11 mouse cellular contexts compared by ENCODE assay signal in genomic region chr11:97142159-97142608, GRCm38 (mm10). TPM values are rescaled to one million over a fixed set of nuclear protein-coding genes. Genes with fewer than 3 reads are reported as not detected.
DNase-seq lines count a peak whose midpoint lies in the region; ATAC-seq lines count a peak whose summit lies in the region.
"Had no signal": no experiment of that assay in that cellular context is flagged by ENCODE, and none has a peak within 500 bp of the region (broad histone marks: within the 10 kb centered on the region; RNA-seq: fewer than 3 reads in every experiment).

No protein-coding gene starts in this region.

- H3K4me2 ChIP-seq in liver, embryonic 13.5 days, result no peak overlapping the region
- H3K4me2 ChIP-seq: heart, embryonic 15.5 days had no signal

- WGBS in liver, embryonic 13.5 days (ENCODE audit: insufficient replicate concordance), result 34% methylated on average over 8 of the region's 8 CpGs

- ATAC-seq in liver, embryonic 13.5 days (ENCODE audit: low read depth), result no peak

- peaks cover 36% of the 10 kb centered on the region for H3K4me1 ChIP-seq in liver, embryonic 13.5 days (replicated peaks)

- no peak overlapping the region for H3K4me3 ChIP-seq in liver, embryonic 13.5 days (replicated peaks)
- H3K4me3 ChIP-seq: heart, embryonic 15.5 days; myocyte had no signal

- peak overlapping the region; percentile 50 for H3K27ac ChIP-seq in liver, embryonic 13.5 days
- H3K27ac ChIP-seq: heart, embryonic 15.5 days had no signal

- no peak overlapping the region for H3K9ac ChIP-seq in liver, embryonic 13.5 days
- H3K9ac ChIP-seq: heart, embryonic 15.5 days had no signal

- H3K9me3 ChIP-seq in liver, embryonic 13.5 days (replicated peaks), result no peaks in the 10 kb centered on the region
- H3K9me3 ChIP-seq: heart, embryonic 15.5 days had no signal

- H3K27me3 ChIP-seq in liver, embryonic 13.5 days, result peaks cover 40% of the 10 kb centered on the region

- DNase-seq in A20 (ENCODE audit: low read depth, low spot score), result peak; percentile 50
- DNase-seq in CD4-positive helper T cell, adult 2 months (ENCODE audit: low read depth, low spot score), result peak; percentile 67
- no peak for DNase-seq in liver, embryonic 13.5 days
- peak; percentile 55 for DNase-seq in naive thymus-derived CD4-positive, alpha-beta T cell, adult 2 months (ENCODE audit: low read depth)
- no peak for DNase-seq in layer of hippocampus, adult 8-10 months (ENCODE audit: low spot score in 2 of 2)
- DNase-seq in MN1 (ENCODE audit: low spot score), result no peak
- no peak for DNase-seq in layer of hippocampus, postnatal 10 days (ENCODE audit: low spot score in 2 of 2)
- DNase-seq: layer of hippocampus, postnatal 36 days; right cerebral cortex, postnatal 4 days had no signal

- H3K36me3 ChIP-seq in liver, embryonic 13.5 days, result peaks cover 11% of the 10 kb centered on the region; the same call in 1 of the 2 replicates

RNA-seq across cellular contexts. Expression of gene Tbkbp1, which starts 9.1 kb away (rescaled TPM):
- polyA plus RNA-seq in liver, embryonic 13.5 days (2015; fragmentation: Nextera tagmentation; extraction: Ambion mirVana), result 1.0 and 1.1 TPM in 2 replicates
- total RNA-seq in layer of hippocampus, adult 8-10 months (2022), result 10 to 100 TPM; 85.9 to 92.0 (median 89.4) TPM
- total RNA-seq in layer of hippocampus, postnatal 10 days (2021), result 10 to 100 TPM; 54.4 to 60.4 TPM

RNA-seq across cellular contexts. Expression of gene Tbx21, which starts 27.1 kb away (rescaled TPM):
- not detected in 2 replicates for polyA plus RNA-seq in liver, embryonic 13.5 days (2015; fragmentation: Nextera tagmentation; extraction: Ambion mirVana)
- under 1 TPM in 1 of 4 experiments, not detected in 3; 0.18 TPM for total RNA-seq in layer of hippocampus, adult 8-10 months (2022)
- total RNA-seq in layer of hippocampus, postnatal 10 days (2021), result under 1 TPM; 0.18 TPM
- polyA plus RNA-seq: myocyte had no signal

RNA-seq across cellular contexts. Expression of gene Kpnb1, which starts 45.5 kb away (rescaled TPM):
- polyA plus RNA-seq in liver, embryonic 13.5 days (2015; fragmentation: Nextera tagmentation; extraction: Ambion mirVana), result 29.2 and 30.8 TPM in 2 replicates
- 100 to 1,000 TPM; 126 to 131 (median 130) TPM for total RNA-seq in layer of hippocampus, adult 8-10 months (2022)
- total RNA-seq in layer of hippocampus, postnatal 10 days (2021), result 100 to 1,000 TPM; 125 to 136 TPM

Comparison
In these comparisons a context has a peak if more than half of its experiments do, and no peak if none do; other contexts are left out.
1. DNase-seq: peak in A20 (single experiment), CD4-positive helper T cell, adult 2 months (single experiment) and naive thymus-derived CD4-positive, alpha-beta T cell, adult 2 months (single experiment); none in liver, embryonic 13.5 days (single experiment), layer of hippocampus, adult 8-10 months (0 of 2), MN1 (single experiment) and layer of hippocampus, postnatal 10 days (0 of 2).